Mouse (Mus musculus) liver, embryonic 14.5 days (tissue): ENCODE results near the gene Gm21905. TPM values are rescaled to one million over a fixed set of nuclear protein-coding genes. Genes with fewer than 3 reads are reported as not detected.

Experiments used
- ATAC-seq: fragments of 200-750 bp; cut with Nextera tagmentation; 2 replicates; pipeline ENCODE4 v1.8.0; 2017; ENCODE audit warnings: moderate number of reproducible peaks, mild to moderate bottlenecking, moderate library complexity; ENCODE audit not compliant: insufficient read depth
- DNase-seq, 3 experiments: peaks; one replicate each; pipeline ENCODE4 v3.0.0-alpha.2; 2012 to 2013; ENCODE audit warnings: low read depth in 3 of 3, low spot score in 3 of 3
- H3K27ac ChIP-seq: fragments of 300-500 bp; sonication (generic); 2 replicates; pipeline ENCODE4 v1.5.1; 2014; ENCODE audit warnings: moderate library complexity, mild to moderate bottlenecking, control low read depth, inconsistent platforms
- H3K27me3 ChIP-seq: fragments of 300-500 bp; sonication (generic); 2 replicates; pipeline ENCODE4 v1.6.1; 2014; ENCODE audit warnings: mild to moderate bottlenecking, low read length, moderate library complexity; ENCODE audit not compliant: control insufficient read depth, insufficient read depth
- H3K36me3 ChIP-seq: fragments of 300-500 bp; sonication (generic); replicated peaks from 2 replicates; pipeline ENCODE4 v1.6.1; 2014; ENCODE audit warnings: low read depth; ENCODE audit not compliant: control insufficient read depth, insufficient read depth
- H3K4me1 ChIP-seq, 2 experiments: fragments of 200-500 bp in 1 of 2; fragments of 300-500 bp in 1 of 2; sonication (generic) in 1 of 2; replicated peaks; 2 replicates each; pipeline ENCODE4 v1.6.1; 2012 to 2014; ENCODE audit warnings: antibody characterized with exemption in 1 of 2, inconsistent platforms in 1 of 2, low read length in 1 of 2; ENCODE audit not compliant: control insufficient read depth in 2 of 2, insufficient read depth in 2 of 2
- H3K4me2 ChIP-seq: fragments of 300-500 bp; sonication (generic); 2 replicates; pipeline ENCODE4 v1.6.1; 2014; ENCODE audit warnings: low read depth, mild to moderate bottlenecking, control low read depth, moderate library complexity
- H3K4me3 ChIP-seq, 2 experiments: fragments of 200-500 bp in 1 of 2; fragments of 300-500 bp in 1 of 2; sonication (generic) in 1 of 2; 2 replicates each; pipeline ENCODE4 v1.5.1; 2012 to 2014; ENCODE audit warnings: low read depth in 2 of 2, low read length in 2 of 2, mild to moderate bottlenecking in 2 of 2, control low read depth in 1 of 2, inconsistent platforms in 1 of 2, moderate library complexity in 1 of 2; ENCODE audit not compliant: insufficient read depth in 1 of 2
- H3K9ac ChIP-seq: fragments of 300-500 bp; sonication (generic); replicated peaks from 2 replicates; pipeline ENCODE4 v1.6.1; 2014; ENCODE audit warnings: mild to moderate bottlenecking, control low read depth, moderate library complexity
- H3K9me3 ChIP-seq: fragments of 300-500 bp; sonication (generic); 2 replicates; pipeline ENCODE4 v1.6.1; 2016; ENCODE audit warnings: low read length, mixed read lengths; ENCODE audit not compliant: control insufficient read depth
- CTCF ChIP-seq: IDR thresholded peaks from 2 replicates; pipeline ENCODE4 v1.5.1; 2016; ENCODE audit warnings: antibody characterized with exemption, low read depth, control low read depth
- EP300 ChIP-seq: IDR thresholded peaks from 2 replicates; pipeline ENCODE4 v1.6.1; 2016; ENCODE audit warnings: antibody characterized with exemption, low read depth
- WGBS: fragments of 180-500 bp; shearing (Covaris S2); extraction: QIAGEN DNeasy Blood & Tissue Kit; methylation state at CpG from one replicate; pipeline ENCODE4 v1.1.7; 2014; ENCODE audit not compliant: insufficient replicate concordance; 5-methylcytosine and 5-hydroxymethylcytosine counted together
- polyA plus RNA-seq, 2 experiments: library from polyadenylated mRNA; depleted of rRNA in 1 of 2; stranded (reverse) in 1 of 2; unstranded in 1 of 2; fragments of >200 nt; fragmentation: Nextera tagmentation in 1 of 2; extraction: Ambion mirVana in 1 of 2; gene quantifications; 2 replicates each; pipeline versions ENCODE4 v1.2.1 to v1.2.3; 2012 to 2014

Gm21905 gene
- polyA plus RNA-seq, 2 experiments = not detected

DNA sequence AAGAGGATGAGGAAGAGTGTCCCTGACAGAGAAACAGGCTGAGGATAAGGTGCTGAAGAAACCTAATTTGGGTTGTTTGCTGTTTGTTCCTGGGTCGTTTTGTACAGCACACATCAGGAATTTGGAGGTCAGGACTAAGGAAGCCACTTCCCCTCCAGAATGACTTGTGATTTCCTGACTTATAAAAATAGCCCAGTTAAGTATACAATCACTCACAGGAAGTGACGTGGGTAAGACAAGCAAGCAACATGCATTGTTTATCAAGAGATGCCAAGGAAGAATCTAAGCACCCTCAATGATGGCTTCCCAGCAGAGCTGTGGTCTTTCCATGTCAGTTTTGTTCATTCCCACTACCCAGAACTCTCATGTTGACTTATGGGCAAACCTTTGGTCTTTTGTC, 3.0 kb downstream of the Gm21905 start:
- no peak for DNase-seq
- H3K4me1 ChIP-seq = peaks cover 0 to 4% of the 10 kb centered on the region in 2 experiments; a peak in 2 of 4 replicates
- H3K4me3 ChIP-seq = no peak overlapping the region
- H3K36me3 ChIP-seq = no peaks in the 10 kb centered on the region
- WGBS = 1% methylated on average over 2 of the region's 2 CpGs
- H3K27me3 ChIP-seq = no peaks in the 10 kb centered on the region
- no peak for ATAC-seq
- no peak overlapping the region for H3K27ac ChIP-seq
- no peaks in the 10 kb centered on the region for H3K9me3 ChIP-seq
- H3K9ac ChIP-seq = no peak overlapping the region
- H3K4me2 ChIP-seq = no peak overlapping the region
- TF ChIP-seq EP300 = no peak

- ATAC-seq (no peak), DNase-seq (no peak)
- peaks cover 0 to 4% of the 10 kb centered on the region in 2 experiments; a peak in 2 of 4 replicates for H3K4me1 ChIP-seq
- H3K36me3 ChIP-seq = no peaks in the 10 kb centered on the region
- H3K4me2 ChIP-seq = no peak within 1 kb of the TSS
- no peaks in the 10 kb centered on the region for H3K9me3 ChIP-seq
- no peak within 1 kb of the TSS for H3K4me3 ChIP-seq
- WGBS = 78% methylated on average over 2 of the region's 2 CpGs
- H3K9ac ChIP-seq = no peak within 1 kb of the TSS
- TF ChIP-seq CTCF (no peak), EP300 (no peak)
- no peaks in the 10 kb centered on the region for H3K27me3 ChIP-seq
- H3K27ac ChIP-seq = no peak within 1 kb of the TSS
Measured at GRCm38 (mm10) chr5:67941369-67941768, 4.9 kb downstream of the Gm21905 start, which contains the start of gene Gm5108. Gene Gm5108 (plus strand): TSS chr5:67941669.

GRCm38 (mm10) chr5:67931623-67932022, 14.6 kb downstream of the Gm21905 start:
- Histone ChIP-seq H3K9ac (no peak overlapping the region), H3K4me2 (no peak overlapping the region), H3K4me1 (peaks cover 2 to 13% of the 10 kb centered on the region in 2 experiments; a peak in 2 of 4 replicates), H3K27me3 (no peaks in the 10 kb centered on the region), H3K4me3 (no peak overlapping the region), H3K36me3 (no peaks in the 10 kb centered on the region), H3K9me3 (no peaks in the 10 kb centered on the region), H3K27ac (no peak overlapping the region)
- WGBS = 0% methylated on average over 2 of the region's 2 CpGs
- DNase-seq (peak in 1 of 3 experiments; percentile 4), ATAC-seq (peak; percentile 62; the same call in 1 of the 2 replicates)
- TF ChIP-seq EP300 (peak; percentile 39; the same call in 1 of the 2 replicates), CTCF (no peak)

DNA sequence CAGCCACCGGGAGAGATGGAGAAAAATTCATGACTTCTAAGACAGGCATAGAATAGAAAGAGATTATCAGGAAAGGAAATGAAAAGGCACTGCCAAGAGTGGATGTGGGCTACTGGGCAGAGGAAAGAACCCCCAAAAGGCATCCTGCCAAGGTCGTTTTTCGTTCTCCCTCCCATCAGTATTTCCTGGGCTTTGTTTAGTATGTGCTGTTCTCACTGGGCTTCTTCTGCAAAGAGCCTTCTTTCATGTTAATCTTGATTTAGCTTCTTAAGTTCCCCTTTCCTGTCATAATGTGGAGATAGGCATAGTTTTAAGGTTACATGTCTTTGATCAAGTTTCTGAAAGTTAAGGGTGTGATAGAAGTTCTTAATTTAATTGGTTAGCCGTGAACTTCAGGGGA, 15.6 kb downstream of the Gm21905 start:
- Histone ChIP-seq H3K4me3 (no peak overlapping the region), H3K36me3 (no peaks in the 10 kb centered on the region), H3K27me3 (no peaks in the 10 kb centered on the region), H3K9me3 (no peaks in the 10 kb centered on the region), H3K4me1 (peaks cover 2 to 13% of the 10 kb centered on the region in 2 experiments; a peak in 2 of 4 replicates), H3K9ac (no peak overlapping the region), H3K27ac (no peak overlapping the region), H3K4me2 (no peak overlapping the region)
- DNase-seq = no peak
- WGBS = 10% methylated on average over 4 of the region's 4 CpGs
- no peak for TF ChIP-seq CTCF
- no peak for TF ChIP-seq EP300
- no peak for ATAC-seq

DNA sequence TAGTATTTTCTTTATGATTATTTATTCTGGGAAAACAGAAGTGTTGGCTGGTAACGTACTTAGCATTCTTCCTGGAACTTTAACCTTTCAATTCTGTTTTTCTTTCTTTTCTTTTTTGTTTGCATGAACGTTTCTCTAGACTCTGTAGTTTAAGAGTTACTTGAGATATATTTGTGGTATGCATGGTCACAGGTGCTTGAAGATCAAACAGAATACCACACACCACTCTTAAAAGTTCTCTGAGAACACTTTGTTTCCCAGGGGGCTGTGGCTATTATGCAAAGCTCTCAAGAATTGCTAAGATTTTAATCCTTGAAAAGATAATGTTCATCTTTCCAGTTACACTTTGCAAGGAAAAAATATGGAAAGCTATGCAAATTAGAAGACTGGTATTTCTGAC, 41.7 kb downstream of the Gm21905 start:
- Histone ChIP-seq H3K4me3 (no peak overlapping the region), H3K9me3 (no peaks in the 10 kb centered on the region), H3K27me3 (no peaks in the 10 kb centered on the region), H3K36me3 (no peaks in the 10 kb centered on the region), H3K4me2 (no peak overlapping the region), H3K27ac (no peak overlapping the region), H3K4me1 (peaks cover 0 to 2% of the 10 kb centered on the region in 2 experiments; a peak in 1 of 4 replicates), H3K9ac (no peak overlapping the region)
- 38% methylated on average over 2 of the region's 2 CpGs for WGBS
- no peak for ATAC-seq
- DNase-seq = no peak
- TF ChIP-seq CTCF (no peak), EP300 (no peak)
